Mouse (Mus musculus) limb, embryonic 14.5 days (tissue): ENCODE data around the gene Fbf1. TPM values are rescaled to one million over a fixed set of nuclear protein-coding genes. Genes with fewer than 3 reads are reported as not detected.

Source experiments
- ATAC-seq: fragments of 200-750 bp; cut with Nextera tagmentation; 2 replicates; pipeline ENCODE4 v1.8.0; 2017; ENCODE audit warnings: low read depth, moderate number of reproducible peaks, moderate TSS enrichment; ENCODE audit not compliant: low FRiP score
- DNase-seq: peaks from one replicate; pipeline ENCODE4 v3.0.0-alpha.2; 2015; ENCODE audit warnings: low spot score
- H3K27ac ChIP-seq: fragments of 300-500 bp; sonication (generic); replicated peaks from 2 replicates; pipeline ENCODE4 v1.5.1; 2014; ENCODE audit warnings: low read depth, mild to moderate bottlenecking, low read length, moderate library complexity, mixed read lengths
- H3K27me3 ChIP-seq: fragments of 300-500 bp; sonication (generic); 2 replicates; pipeline ENCODE4 v1.6.1; 2014; ENCODE audit warnings: low read length, mixed read lengths; ENCODE audit not compliant: control insufficient read depth, insufficient read depth
- H3K36me3 ChIP-seq: fragments of 300-500 bp; sonication (generic); 2 replicates; pipeline ENCODE4 v1.6.1; 2014; ENCODE audit warnings: mild to moderate bottlenecking, low read length, moderate library complexity, mixed read lengths; ENCODE audit not compliant: control insufficient read depth, insufficient read depth
- H3K4me1 ChIP-seq: fragments of 300-500 bp; sonication (generic); 2 replicates; pipeline ENCODE4 v1.6.1; 2014; ENCODE audit warnings: antibody characterized with exemption, low read length, mixed read lengths; ENCODE audit not compliant: control insufficient read depth, insufficient read depth
- H3K4me2 ChIP-seq: fragments of 300-500 bp; sonication (generic); replicated peaks from 2 replicates; pipeline ENCODE4 v1.6.1; 2014; ENCODE audit warnings: low read depth, mild to moderate bottlenecking, low read length, moderate library complexity; ENCODE audit not compliant: severe bottlenecking
- H3K4me3 ChIP-seq: fragments of 300-500 bp; sonication (generic); replicated peaks from 2 replicates; pipeline ENCODE4 v1.5.1; 2014; ENCODE audit warnings: low read length
- H3K9ac ChIP-seq: fragments of 300-500 bp; sonication (generic); 2 replicates; pipeline ENCODE4 v1.6.1; 2014; ENCODE audit warnings: mild to moderate bottlenecking, low read depth, low read length, moderate library complexity; ENCODE audit not compliant: severe bottlenecking
- H3K9me3 ChIP-seq: fragments of 300-500 bp; sonication (generic); 2 replicates; pipeline ENCODE4 v1.6.1; 2016; ENCODE audit warnings: low read length; ENCODE audit not compliant: control insufficient read depth
- POLR2A ChIP-seq: fragments of 200-500 bp; IDR thresholded peaks from 2 replicates; pipeline ENCODE4 v1.8.0; 2012; ENCODE audit warnings: inconsistent platforms, mild to moderate bottlenecking, moderate library complexity, borderline replicate concordance; ENCODE audit not compliant: insufficient read depth, insufficient read length; ENCODE audit errors: extremely low read depth
- whole genome bisulfite sequencing: fragments of 180-500 bp; shearing (Covaris S2); extraction: QIAGEN DNeasy Blood & Tissue Kit; methylation state at CpG from one replicate; pipeline ENCODE4 v1.1.7; 2014; 5-methylcytosine and 5-hydroxymethylcytosine counted together
- polyA plus RNA-seq, 2 experiments: library from polyadenylated mRNA; depleted of rRNA in 1 of 2; stranded (reverse) in 1 of 2; unstranded in 1 of 2; fragments of >200 nt; fragmentation: Nextera tagmentation in 1 of 2; extraction: Ambion mirVana in 1 of 2; gene quantifications; 2 replicates each; pipeline versions ENCODE4 v1.2.1 to v1.2.3; 2012 to 2014

Fbf1 gene
- polyA plus RNA-seq, 2 experiments: 26.4 to 82.6 TPM

DNA sequence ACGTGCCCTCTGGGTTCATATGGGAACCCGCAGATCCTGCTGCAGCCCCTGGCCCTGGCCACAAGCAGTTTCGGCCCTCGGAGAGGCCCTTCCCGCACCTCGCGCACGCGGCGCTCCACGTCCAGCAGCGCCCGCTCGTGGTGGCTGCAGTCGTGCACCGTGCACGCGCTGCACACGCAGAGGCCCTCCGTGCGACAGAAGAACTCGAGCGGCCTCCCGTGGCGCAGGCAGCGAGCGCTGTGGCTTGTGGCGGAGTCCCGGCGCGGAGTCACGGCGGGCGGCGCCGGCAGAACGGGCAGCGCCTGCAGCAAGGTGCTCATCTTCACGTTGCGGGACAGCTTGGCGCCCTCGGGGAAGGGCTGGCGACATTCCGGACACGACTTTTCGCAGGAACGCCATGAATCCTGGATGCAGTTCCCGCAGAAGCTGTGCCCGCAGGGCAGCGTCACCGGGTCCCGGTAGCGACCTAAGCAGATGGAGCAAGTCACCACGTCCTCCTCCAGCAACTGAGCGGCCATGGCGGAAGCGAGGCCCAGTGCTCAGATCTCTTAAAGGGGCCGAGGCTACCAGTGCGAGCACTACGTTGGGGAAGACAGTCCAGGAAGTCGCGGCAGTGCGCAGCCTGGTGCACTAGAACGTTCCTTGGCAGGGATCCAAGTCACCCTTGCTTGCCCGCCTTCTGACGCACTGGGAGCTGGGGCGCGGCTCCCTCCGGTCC is 37.3 kb downstream of the Fbf1 start, which contains the start of gene Trim65:
Trim65 (minus strand) TSS at position 641 of the 718 bp plus-strand sequence.
- peaks cover 23% of the 10 kb centered on the region for H3K4me1 ChIP-seq
- peak within 1 kb of the TSS; percentile 70 for H3K4me2 ChIP-seq
- 1% methylated on average over 63 of the region's 69 CpGs for WGBS
- H3K27ac ChIP-seq: peak within 1 kb of the TSS; percentile 89
- peak within 1 kb of the TSS; percentile 58 for H3K4me3 ChIP-seq
- no peaks in the 10 kb centered on the region for H3K27me3 ChIP-seq
- DNase-seq (peak; percentile 83), ATAC-seq (peak; percentile 82)
- TF ChIP-seq POLR2A: 0 out of 2 replicates have a peak, but pooled peaks have one; percentile 35
- peak within 1 kb of the TSS; percentile 77 for H3K9ac ChIP-seq
- no peaks in the 10 kb centered on the region for H3K9me3 ChIP-seq
- peaks cover 36% of the 10 kb centered on the region for H3K36me3 ChIP-seq

DNA sequence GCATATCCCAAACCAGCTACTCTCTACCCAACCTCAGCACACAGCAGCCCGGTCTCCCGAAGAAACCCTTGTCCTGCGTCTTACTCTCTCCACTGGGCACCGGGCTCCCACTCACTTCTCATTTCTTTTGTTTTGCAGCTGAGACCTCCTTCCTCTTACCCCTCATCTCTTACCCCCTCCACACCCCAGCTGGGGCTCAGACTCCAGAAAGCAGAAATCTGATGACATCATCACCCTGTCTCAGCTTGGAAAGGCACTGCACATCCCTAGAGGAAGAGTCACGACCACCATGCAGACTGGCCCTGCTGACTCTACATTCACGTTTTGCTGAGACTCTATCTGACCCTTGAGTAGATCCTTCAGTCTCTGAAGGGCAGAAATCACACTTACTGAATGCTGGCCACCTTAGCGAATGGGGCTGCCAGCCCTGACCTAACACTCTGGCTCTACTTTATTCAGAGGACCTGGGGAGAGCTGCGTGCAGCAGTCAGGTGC is 37.9 kb downstream of the Fbf1 start:
- Histone ChIP-seq H3K4me2 (peak overlapping the region; percentile 70), H3K4me1 (peaks cover 23% of the 10 kb centered on the region), H3K36me3 (peaks cover 39% of the 10 kb centered on the region), H3K27ac (peak overlapping the region; percentile 89; the same call in 1 of the 2 replicates), H3K9me3 (no peaks in the 10 kb centered on the region), H3K9ac (peak overlapping the region; percentile 77), H3K4me3 (peak overlapping the region; percentile 58), H3K27me3 (no peaks in the 10 kb centered on the region)
- DNase-seq (no peak), ATAC-seq (peak; percentile 9; the same call in 1 of the 2 replicates)
- TF ChIP-seq POLR2A: no peak
- 49% methylated on average over 8 of the region's 8 CpGs for WGBS

DNA sequence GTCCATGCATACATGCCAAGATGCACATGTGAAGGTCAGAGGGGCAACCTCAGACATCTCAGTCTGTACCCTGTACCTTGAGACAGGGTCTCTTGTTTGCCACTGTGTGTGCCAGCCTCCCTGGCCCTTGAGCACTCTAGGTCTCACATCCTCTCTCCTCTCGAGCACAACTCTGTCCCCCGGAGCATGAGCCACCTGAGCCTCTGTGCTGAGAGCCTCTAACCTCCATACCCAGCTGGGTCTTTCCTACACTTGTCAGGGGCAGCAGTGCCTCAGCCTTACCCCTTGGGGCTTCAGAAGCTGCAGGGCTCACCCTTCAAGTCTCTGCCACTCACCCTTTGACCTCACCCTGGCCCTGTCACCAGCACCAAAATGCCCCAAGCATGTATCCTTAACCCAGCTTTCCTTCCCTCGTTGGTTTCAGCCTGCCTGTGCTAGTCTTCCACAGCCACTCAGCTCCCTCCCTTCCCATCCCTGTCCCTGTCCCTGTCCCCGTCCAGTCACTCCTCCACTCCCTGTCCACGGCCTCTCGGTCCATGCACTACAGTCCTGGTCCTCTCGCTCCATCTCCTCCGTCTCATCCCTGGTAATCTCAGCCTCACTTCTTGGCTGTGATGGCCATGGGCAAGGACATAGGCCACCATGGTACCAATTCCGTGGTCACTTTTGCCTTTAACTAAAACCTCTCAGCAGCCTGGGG is 38.7 kb downstream of the Fbf1 start:
- no peak for ATAC-seq
- H3K36me3 ChIP-seq: peaks cover 31% of the 10 kb centered on the region
- H3K4me1 ChIP-seq: peaks cover 23% of the 10 kb centered on the region
- no peak overlapping the region for H3K27ac ChIP-seq
- H3K4me3 ChIP-seq: no peak overlapping the region
- no peaks in the 10 kb centered on the region for H3K9me3 ChIP-seq
- 87% methylated on average over 9 of the region's 9 CpGs for WGBS
- H3K9ac ChIP-seq: no peak overlapping the region
- TF ChIP-seq POLR2A: no peak
- H3K27me3 ChIP-seq: no peaks in the 10 kb centered on the region
- no peak overlapping the region; the same call in 1 of the 2 replicates for H3K4me2 ChIP-seq
- DNase-seq: no peak

DNA sequence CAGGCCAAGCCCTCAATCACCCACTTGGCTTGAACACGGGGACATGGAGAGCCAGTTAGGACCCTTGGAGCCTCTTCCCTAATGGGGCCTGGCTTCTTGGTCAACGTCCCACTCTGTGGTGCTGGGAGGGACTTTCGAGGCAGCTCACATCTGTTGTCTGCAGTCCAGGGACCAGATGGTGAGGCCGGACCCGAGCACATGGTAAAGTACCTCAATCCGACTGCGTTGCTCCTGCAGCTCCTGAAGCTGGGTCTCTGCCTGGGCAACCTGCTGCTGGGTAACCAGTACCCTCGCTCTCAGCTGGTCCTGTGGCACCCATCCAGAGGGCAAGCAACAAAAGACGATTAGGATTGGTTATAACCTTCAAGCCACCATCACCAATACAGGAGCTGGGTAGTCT is 40.0 kb downstream of the Fbf1 start:
- H3K4me2 ChIP-seq: 0 out of 2 replicates have a peak overlapping the region, but pooled peaks have one; percentile 38
- H3K9ac ChIP-seq: 0 out of 2 replicates have a peak overlapping the region, but pooled peaks have one; percentile 18
- no peak overlapping the region for H3K27ac ChIP-seq

More for the DNA sequence above, 40.0 kb downstream of the Fbf1 start:
- no peaks in the 10 kb centered on the region for H3K27me3 ChIP-seq
- TF ChIP-seq POLR2A: no peak
- 54% methylated on average over 9 of the region's 9 CpGs for WGBS
- peaks cover 23% of the 10 kb centered on the region for H3K4me1 ChIP-seq
- no peak overlapping the region for H3K4me3 ChIP-seq
- peaks cover 20% of the 10 kb centered on the region for H3K36me3 ChIP-seq
- ATAC-seq: no peak
- no peaks in the 10 kb centered on the region for H3K9me3 ChIP-seq
- no peak for DNase-seq
